Mouse (Mus musculus): ENCODE results near the gene Kif26b.

Gene Kif26b

DNA sequence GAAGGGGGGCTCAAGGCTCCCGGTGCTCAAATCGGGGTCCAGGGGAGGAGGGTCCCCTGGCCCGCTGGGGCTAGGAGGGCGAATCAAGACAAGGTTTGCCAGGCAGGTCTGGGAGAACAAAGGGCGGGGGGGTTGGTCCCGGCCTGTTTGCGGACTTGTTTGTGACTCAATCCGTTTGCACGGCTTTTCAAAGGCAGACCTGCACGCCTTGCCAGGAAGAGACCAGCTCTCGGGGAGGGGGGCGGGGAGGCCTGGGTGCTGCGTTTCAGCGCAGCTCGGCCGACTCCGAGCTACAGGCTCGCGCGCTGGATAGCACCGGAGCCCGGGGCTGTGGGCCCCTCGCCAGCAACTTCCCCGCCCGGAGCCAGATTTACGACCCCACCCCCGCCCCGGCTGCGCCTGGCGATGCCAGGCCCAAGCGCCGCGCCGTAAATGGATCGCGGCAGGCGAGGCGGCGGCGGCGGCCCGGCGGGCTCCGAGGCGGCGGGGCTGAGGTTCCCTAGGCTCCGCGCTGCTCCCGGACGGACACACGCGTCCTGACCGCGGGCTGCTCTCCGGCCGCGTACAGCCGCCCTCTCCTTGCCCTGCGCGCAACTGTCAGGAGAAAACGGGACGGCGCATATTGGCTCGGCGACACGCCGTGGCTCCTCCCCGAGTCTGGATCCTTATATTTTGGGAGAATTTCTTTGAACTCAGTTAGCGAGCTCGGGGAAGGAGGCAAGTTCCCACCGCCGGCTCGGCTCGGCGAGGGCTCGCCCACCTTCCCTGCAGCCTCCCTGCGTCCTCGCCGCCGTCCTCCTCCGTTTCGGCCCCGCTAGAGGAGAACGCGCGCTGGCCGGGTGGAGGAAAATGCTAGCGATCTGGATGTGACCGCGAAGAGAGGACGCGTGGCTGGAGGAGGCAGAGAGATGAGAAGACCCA is at the start of gene Kif26b:
TSS of gene Kif26b (plus strand) at position 695 of the 921 bp plus-strand sequence.
- peak; percentile 78 for DNase-seq

- DNase-seq = no peak
These were observed 45.1 kb upstream of the Kif26b start for GRCm38 (mm10) chr1:178483854-178484253.

DNA sequence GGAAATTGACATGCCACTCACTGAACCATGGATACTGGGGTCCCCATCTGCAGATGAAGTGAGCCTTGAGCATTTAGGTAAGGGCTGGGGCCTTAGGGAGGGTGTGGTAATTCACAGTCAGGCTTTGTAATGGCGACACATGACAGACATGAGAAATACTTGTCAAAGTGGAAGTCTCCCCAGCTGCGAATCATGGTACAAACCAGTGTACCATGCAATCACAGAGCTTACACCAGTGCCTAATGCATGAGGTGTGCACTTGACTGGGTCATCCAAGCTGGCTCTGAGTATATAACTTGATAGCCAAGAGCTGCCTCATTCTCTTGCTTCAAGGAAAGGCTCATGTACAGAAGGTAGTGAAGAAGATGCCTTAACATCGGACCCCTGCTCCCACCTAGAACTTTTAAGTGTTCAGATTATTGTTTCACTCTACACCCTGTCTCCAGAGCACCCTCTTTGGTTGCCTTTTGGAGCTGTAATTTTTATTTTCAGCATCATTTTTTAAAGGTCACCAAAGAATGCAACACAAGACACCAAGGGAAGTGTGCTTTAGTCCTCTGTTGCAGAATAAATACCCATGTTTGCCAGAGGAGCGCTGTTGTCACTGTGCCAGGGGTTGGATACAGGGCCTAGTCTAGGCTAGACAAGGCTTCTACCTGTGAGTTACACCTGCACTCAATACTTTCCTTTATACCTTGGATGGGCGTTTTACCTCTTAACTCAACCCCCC is 43.6 kb upstream of the Kif26b start:
- peak; percentile 16 for DNase-seq

GRCm38 (mm10) chr1:178485868-178486220 is 43.1 kb upstream of the Kif26b start:
- DNase-seq = no peak

DNA sequence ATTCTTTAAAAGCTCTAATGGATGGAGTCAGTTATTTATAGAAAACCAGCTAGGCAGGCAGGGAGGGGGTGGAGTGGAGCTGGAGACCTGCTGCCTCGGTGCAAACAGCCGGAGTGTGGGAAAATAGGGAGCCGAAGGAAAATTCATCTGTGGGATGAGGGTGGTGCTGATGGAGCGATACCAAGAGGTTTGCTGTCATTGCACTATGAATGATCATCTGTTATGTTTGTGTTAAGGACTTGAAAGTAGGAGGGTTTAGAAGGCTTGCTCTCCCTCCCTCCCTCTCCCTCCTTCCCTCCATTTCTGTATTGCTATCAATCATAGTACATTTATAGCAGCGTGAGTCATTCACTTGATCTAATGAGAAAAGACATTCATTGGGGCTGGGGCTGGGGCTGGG is 42.1 kb upstream of the Kif26b start:
- no peak for DNase-seq

DNA sequence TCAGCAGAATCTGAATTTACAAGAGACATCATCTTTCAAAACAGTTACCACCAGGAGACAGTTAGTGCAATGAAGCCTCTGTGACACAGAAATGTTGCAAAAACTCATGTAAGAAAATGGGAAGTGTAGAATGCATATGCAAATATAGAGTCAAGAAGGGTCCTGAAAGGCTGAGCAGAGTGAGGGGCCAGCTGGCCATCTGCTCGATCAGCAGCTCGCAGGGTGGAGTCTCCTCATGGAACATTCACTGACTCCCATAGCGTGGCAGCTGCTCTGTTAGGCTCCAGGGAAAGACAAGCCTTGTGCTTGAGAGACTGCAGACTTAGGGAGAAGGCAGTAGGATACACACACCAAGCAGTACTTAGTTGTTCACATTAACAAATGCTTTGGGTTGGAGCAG is 39.8 kb upstream of the Kif26b start:
- DNase-seq = no peak

- no peak for DNase-seq
These were observed 37.2 kb upstream of the Kif26b start for GRCm38 (mm10) chr1:178491733-178492132.

DNA sequence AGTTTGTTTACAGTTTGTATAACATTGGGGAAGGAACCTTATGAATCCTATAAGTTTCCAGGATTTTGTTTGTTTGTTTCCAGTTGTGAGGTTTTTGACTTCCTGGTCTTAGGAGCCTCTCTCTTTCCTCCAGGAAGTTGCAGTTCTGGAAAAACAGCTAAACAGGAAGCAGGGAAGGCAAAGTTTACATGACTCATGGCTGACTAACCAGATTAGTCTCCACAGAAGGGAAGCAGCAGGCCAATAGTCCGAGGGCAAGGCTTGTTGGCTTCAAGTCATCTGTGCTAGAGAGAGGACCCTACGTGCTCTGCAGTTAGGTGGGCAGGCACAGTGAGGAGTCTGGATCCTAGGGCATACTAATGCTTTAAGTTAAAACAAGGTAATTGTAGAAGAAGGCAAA is 36.4 kb upstream of the Kif26b start:
- DNase-seq = no peak

DNA sequence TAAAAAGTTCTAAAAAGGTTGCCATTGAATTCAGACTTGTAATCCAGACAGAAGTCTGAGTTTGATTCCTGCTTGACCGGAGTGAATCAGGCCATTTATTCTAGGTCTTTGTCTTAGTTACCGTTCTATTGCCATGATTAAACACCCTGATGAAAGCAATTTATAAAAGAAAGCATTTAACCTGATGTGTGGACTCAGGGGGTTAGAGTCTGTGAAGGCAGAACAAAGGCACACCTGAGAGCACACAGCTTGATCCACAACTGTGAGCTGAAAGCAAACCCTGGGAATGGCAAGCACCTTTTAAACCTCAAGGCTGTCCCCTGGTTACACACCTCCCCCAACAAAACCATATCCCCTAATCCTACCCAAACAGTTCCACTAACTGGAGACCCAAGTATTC is 32.7 kb upstream of the Kif26b start:
- no peak for DNase-seq

DNA sequence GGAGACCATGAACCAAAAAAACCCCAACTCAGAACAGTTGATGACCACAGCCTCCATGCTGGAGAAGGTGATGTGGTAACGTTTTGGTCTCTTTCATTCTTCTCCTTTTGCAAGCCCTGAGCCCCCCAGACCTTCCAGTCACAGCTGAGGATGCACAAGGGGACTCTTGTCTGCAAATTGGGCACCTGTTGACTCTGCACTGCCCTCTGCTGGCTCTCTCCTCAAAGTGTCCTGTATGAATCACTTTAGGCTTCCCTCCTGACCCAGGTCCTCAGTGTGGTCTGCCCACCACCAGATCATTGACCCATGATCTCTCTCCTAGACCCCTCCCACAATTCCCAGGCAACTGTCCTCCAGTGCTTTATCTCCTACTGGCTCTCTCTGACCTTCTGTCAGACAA is 32.1 kb upstream of the Kif26b start:
- DNase-seq = peak; percentile 31

- no peak for DNase-seq
These were observed 22.0 kb upstream of the Kif26b start for GRCm38 (mm10) chr1:178506938-178507337.

DNA sequence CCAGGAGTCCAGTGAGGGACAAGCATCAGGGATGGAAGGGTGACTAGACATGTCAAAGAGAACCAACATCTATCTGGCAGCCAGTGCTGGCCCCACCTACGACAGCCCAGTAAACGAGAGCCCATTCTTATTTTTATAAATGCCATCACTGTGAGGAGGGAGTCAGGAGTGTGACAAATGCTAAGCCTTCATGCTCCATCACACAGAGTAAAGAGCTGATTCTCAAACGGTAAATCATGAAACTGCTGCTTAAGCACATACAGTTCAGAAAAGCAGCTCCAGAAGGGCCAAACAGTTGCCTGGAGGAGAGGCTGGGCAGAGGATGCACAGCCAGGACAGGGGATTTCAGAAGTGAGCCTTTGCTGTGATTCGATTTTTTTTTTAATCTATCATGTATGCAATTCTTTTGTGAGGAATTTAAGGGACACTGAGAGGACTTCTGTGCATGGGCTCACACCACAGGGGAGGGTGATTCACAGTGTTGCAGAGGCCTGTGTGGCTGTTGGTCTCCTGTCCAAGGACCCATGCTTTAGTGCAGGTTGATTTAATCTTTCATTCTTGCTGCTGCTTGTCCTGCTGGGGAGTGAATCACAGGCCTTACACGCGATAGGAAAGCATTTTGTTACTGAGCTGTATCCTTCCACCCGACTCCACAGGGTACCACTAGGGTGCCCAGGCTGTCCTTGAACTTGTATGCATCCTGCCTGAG is 16.4 kb upstream of the Kif26b start:
- no peak for DNase-seq

- DNase-seq = no peak
These were observed 15.0 kb upstream of the Kif26b start for GRCm38 (mm10) chr1:178513954-178514353.

GRCm38 (mm10) chr1:178515839-178516238 is 13.1 kb upstream of the Kif26b start:
- DNase-seq = no peak

GRCm38 (mm10) chr1:178522389-178522788 is 6.5 kb upstream of the Kif26b start:
- DNase-seq = no peak

DNA sequence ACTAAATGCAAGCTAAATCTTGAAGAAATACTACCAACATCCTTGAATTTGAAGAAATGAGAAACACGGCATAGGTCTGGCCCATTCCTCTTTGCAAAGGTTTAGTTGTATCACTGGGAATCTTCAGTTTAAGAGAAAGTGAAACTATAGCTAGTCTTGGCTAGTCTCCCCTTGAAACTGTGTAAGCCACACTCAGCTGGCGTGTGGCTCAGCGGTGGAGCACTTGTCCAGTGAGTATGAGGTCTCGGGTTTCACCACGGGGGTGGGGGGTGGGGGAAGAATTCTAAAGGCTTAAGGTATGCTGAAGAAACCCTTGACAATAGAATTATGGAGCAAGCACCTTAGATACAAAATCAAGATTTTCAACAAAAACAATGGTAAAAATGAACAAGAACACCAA is 5.8 kb upstream of the Kif26b start:
- no peak for DNase-seq

- peak; percentile 86 for DNase-seq
These were observed 1.8 kb upstream of the Kif26b start for GRCm38 (mm10) chr1:178527185-178527546.

DNA sequence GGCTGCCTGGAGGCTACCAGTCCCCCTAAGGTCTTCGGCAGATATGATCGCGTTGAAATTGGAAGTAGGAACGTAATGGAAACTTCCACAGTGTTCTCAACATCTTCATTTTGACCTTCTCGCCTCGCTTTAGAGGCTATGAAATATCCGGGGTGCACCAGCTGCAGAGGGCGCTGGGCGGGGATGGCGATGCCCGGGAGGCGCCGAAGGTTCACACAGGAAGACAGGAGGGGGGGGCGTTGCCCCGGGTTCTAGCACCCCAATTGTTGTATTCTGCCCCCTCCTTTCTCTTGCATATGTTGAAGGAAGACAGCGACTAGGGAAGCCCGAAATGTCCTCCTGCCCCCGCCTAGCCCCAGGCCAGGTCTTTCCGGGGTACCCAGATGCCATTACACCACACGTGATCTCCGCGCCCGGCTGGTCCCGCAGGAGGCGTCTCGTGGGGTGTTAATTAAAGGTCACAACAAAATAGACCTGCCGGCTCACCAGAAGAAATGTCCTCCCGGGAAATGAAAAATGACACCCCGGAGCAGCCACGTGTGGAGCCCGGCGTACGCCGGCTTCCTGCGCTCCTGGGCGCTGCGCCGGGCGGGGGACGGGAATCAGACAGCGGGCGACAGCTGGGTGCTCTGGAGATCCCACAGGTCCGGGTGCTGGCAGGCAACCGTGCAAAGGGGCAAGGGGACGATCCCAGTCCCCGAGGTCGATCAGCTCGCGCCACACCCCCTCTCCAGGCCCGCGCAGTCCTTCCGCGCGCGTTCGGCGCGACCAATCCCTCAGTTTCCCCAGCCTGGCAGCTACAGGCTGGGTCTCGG is 1.2 kb upstream of the Kif26b start:
- DNase-seq = peak; percentile 57

GRCm38 (mm10) chr1:178529512-178530300 is 781 bp downstream of the Kif26b start:
- peak; percentile 51 for DNase-seq

DNA sequence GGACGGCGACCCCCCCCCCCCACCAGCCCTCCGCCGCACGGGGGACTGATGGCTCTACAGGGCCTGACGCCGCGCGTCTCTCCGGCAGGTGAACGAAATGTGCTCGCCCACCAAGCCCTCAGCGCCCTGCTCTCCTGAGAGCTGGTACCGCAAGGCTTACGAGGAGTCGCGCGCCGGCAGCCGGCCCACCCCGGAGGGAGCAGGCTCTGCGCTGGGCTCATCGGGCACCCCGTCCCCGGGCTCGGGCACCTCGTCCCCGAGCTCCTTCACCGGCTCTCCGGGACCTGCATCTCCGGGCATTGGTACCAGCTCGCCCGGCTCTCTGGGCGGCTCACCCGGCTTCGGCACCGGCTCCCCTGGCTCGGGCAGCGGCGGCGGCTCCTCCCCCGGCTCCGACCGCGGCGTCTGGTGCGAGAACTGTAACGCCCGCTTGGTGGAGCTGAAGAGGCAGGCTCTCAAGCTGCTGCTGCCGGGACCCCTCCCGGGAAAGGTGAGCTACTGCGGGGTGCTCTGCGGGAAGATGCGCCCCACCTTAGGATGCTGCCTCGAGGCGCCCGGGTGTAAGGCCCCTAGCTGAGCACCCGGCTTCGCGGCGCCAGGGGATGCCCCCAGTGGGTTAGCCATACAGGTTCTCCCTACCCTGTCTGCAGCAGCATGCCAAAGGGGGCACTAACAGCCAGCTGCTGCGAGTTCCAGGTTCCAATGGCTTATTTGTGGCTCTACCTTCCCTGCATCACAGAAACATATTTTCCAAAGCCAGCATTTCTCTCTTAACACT is 1.6 kb downstream of the Kif26b start:
- peak; percentile 91 for DNase-seq

- DNase-seq = no peak
These were observed 11.3 kb downstream of the Kif26b start for GRCm38 (mm10) chr1:178540247-178540646.

All from kidney, postnatal 10 days (tissue).